Mouse (Mus musculus): ENCODE results near the gene Nudt4.

- TF ChIP-seq TCF3 (IDR thresholded peaks at IDR 0.05; ENCODE audit: insufficient read length, low read depth) = no peak
- no peak for TF ChIP-seq CEBPB (IDR thresholded peaks at IDR 0.05; ENCODE audit: insufficient read depth, poor library complexity, severe bottlenecking)
- no peak for TF ChIP-seq MYOG (IDR thresholded peaks at IDR 0.05; ENCODE audit: control insufficient read depth in 1 of 3, insufficient read depth in 1 of 3, insufficient read length in 2 of 3, low read depth in 2 of 3)
- TF ChIP-seq TCF12 (IDR thresholded peaks at IDR 0.05; ENCODE audit: insufficient read depth, poor library complexity, severe bottlenecking) = no peak
- no peak for TF ChIP-seq POLR2A (IDR thresholded peaks at IDR 0.05; ENCODE audit: insufficient read length, low read depth)
- no peak for TF ChIP-seq MAX (IDR thresholded peaks at IDR 0.05; ENCODE audit: low read depth)
- no peak for TF ChIP-seq POLR2AphosphoS2 (IDR thresholded peaks at IDR 0.05; ENCODE audit: insufficient read length, low read depth)
- no peak for TF ChIP-seq E2F4 (IDR thresholded peaks at IDR 0.05; ENCODE audit: insufficient read depth)
- TF ChIP-seq MYOD1 (IDR thresholded peaks at IDR 0.05; ENCODE audit: control insufficient read depth in 1 of 3, insufficient read length in 2 of 3, low read depth in 2 of 3) = no peak
- TF ChIP-seq REST (IDR thresholded peaks at IDR 0.05; ENCODE audit: insufficient read depth, insufficient read length) = no peak
- no peak for TF ChIP-seq USF1 (IDR thresholded peaks at IDR 0.05; ENCODE audit: low read depth)
Observed at GRCm38 (mm10) chr10:95594414-95594813, 30.5 kb upstream of the Nudt4 start.

Measured in myocyte (in vitro differentiated cells).